Mouse (Mus musculus): Measurements from ENCODE around the gene Zfp385b.
"Not testable (repeated sequence)": the region's sequence is repeated elsewhere in the genome, so short reads cannot be mapped to it uniquely, and the experiment has no call there.

DNA sequence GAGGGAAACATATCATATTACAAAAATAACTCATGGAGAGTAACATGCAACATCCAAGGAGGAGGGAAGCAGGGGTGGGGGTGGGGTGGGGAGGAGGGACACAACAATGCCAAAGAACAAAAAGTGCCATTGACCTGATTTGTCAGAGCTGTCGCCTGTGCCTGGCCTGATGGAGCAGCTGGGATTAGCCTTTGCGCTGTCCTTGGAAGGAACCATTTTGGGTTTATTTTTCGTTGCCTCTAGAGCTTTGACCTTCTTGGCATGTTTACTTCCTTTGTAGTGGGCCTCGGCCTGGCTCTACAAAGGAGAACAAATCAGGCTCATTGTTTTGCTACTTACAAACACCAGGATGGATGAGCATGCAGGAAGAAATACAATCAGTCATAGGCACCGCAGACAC is 369.4 kb downstream of the Zfp385b start:
- not testable (repeated sequence) for TF ChIP-seq CTCF (IDR thresholded peaks at IDR 0.05; ENCODE audit: borderline replicate concordance, insufficient read depth, low read depth, low read length); POLR2A (IDR thresholded peaks at IDR 0.05; ENCODE audit: borderline replicate concordance, insufficient read depth, low read length)

Measured in cerebellum, adult 2 months (tissue).